Mouse (Mus musculus) liver, embryonic 14.5 days (tissue): ENCODE measurements around the gene Gm20547.
"Not testable (repeated sequence)": the region's sequence is repeated elsewhere in the genome, so short reads cannot be mapped to it uniquely, and the experiment has no call there.

Source experiments
- CTCF ChIP-seq: IDR thresholded peaks from 2 replicates; pipeline ENCODE4 v1.5.1; 2016; ENCODE audit warnings: antibody characterized with exemption, low read depth, control low read depth
- EP300 ChIP-seq: IDR thresholded peaks from 2 replicates; pipeline ENCODE4 v1.6.1; 2016; ENCODE audit warnings: antibody characterized with exemption, low read depth

DNA sequence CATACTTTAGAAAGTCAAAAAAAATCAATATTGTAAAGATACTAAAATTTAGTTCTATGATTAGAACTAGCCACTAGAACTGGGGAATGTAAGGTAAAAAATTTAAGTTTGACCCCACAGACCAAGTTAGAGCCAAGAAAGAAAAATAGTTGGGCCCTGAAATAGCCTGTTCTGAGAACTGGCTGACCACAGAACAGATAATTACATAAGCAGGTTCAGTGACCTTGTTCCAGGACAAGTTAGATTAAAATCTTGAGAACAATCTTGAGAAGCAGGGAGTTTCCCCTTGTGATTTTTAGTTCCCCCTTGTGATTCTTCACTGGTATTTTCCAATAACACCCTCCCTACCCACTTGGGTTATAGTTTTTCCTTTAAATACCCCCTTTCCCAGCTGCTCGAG is 51.1 kb downstream of the Gm20547 start:
- not testable (repeated sequence) for TF ChIP-seq CTCF, EP300
